Mouse (Mus musculus): Measurements from ENCODE around the gene Mgat4b. TPM values are rescaled to one million over a fixed set of nuclear protein-coding genes. Genes with fewer than 3 reads are reported as not detected.
A peak's percentile ranks its signal among the peaks of the same experiment; 100 is the strongest.
"Not testable (repeated sequence)": the region's sequence is repeated elsewhere in the genome, so short reads cannot be mapped to it uniquely, and the experiment has no call there.

Mgat4b gene
- total RNA-seq (2021), result 100 to 1,000 TPM; 122 to 127 TPM

GRCm38 (mm10) chr11:50210505-50211151, at the start of gene Mgat4b, which contains the start of gene Sqstm1:
Gene Mgat4b, plus strand, starts transcription at chr11:50210890.
Gene Sqstm1, minus strand, starts transcription at chr11:50210827.
- peak; percentile 89 for DNase-seq
- intact Hi-C loops (cut with DNase I), result no loop called here

DNA sequence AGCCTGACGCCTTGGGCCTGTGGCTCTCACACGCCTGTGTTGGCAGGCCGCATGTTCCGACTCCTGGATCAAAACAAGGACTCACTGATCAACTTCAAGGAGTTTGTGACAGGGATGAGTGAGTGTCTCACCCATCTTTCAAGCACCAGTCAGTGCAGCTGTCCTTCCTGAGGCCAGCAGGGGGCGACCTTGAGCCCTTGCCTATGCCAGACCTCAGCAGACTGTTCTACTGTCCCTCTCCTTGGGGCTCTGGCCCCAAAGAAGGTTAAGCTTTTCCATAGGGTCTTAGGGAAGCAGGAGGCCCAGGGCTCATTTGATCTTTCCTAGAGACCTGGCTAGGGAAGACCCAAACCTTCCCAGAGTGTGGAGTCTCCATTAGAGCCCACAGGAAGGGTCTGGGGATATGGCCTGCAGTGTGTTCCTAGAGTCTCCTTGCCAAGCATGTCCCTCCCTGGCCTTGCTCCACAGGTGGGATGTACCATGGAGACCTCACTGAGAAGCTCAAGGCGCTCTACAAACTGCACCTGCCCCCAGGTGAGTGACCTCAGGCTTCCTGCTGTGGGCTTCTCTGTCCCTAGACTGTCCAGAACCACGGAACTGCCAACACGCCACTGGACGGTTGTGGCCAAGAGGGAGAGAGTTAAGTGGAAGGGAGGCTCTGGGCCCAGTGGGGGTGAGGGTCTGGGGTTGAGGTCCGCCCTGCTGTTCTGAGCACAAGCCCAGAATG, 48.9 kb upstream of the Mgat4b start:
- intact Hi-C loops (cut with DNase I), result loop anchor here (2.0 to 5.0 kb wide), 2 partner anchors 71 to 201 kb away; no protein-coding TSS in a partner anchor

DNA sequence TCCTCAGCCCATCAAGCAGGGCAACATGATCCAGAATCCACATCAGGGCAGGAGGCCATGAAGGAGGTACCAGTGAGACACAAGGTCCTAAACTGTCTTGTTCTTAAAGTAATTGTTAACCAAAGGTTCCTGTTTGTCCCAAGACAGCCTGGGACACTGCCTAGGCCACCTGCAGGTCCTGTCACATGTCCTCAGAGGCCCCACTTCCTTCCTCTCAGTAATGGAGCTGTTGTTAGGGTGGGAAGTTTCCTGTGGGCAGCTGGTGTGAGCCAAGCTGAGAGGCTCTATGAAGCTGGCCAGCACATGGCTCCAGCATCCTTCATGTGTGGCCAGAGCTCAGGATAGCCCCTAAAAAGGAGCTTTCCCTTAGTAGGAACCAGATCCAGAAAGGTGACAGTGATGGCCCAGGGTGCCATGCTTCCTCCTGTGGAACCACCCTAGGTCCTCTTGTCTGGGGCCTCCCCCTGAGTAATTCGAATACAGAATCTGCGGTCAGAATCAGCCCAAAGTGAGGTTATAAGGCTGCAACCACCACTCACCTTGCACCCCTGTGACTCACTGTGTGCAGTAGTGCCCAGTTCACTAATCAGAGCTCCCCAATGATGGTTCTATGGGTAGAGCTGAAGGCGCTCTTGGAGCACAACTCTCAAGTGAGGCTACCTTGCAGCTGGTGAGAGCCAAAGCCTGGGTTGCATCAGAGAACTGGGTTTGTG, 48.2 kb upstream of the Mgat4b start:
- no peak for DNase-seq
- intact Hi-C loops (cut with DNase I), result loop anchor here (5.0 kb wide), 1 partner anchor 200 kb away; no protein-coding TSS in a partner anchor

More for the DNA sequence above, 48.9 kb upstream of the Mgat4b start:
- peak; percentile 63 to 75 for DNase-seq

DNA sequence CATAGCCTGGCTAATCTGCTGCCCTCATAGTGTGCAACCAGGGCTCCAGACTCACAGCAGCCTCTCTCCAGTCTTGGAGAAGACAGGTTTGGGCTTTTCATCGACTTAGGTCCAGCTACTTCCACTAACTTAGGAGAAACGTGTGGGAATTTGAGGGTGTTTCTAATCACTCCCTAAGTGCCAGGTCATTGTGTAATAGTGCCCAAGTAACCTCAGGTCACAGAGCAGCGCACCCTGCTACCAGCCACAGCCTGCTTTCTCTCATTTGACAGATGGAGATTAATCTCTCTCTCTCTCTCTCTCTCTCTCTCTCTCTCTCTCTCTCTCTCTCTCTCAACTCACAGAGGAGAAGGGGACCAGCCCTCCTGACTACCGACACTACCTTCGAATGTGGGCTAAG, 42.3 kb upstream of the Mgat4b start:
- no peak for DNase-seq
- intact Hi-C loops (cut with DNase I), result no loop called here

GRCm38 (mm10) chr11:50174111-50174729, 36.5 kb upstream of the Mgat4b start, which contains the start of gene Mrnip:
Gene Mrnip, plus strand, starts transcription at chr11:50174444.
- intact Hi-C loops (cut with DNase I); DNase-seq: not testable (repeated sequence)

DNA sequence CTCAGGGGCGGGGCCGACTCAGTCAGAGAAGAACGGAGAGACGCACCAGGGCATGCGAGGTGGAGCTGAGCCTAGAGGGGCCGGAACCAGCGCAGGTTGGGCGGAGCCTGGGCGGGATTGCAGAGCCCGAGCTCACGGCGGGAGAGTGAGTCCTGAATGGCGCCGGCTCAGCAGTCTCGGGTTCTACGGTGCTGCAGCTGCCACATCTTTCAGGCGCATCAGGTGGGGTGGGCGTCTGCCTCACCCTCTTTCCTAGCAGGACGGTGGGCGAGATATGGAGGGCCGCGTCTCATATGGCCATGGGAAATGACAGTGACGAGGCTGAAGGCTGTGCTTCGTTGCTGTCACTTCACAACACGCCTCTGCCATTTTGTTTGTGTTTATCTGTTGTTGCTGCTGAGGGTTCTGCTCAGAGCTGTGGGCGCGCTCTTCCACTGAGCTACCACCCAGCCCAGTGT, 35.9 kb upstream of the Mgat4b start:
- DNase-seq, result peak; percentile 99
- intact Hi-C loops (cut with DNase I), result no loop called here

GRCm38 (mm10) chr11:50176351-50176750, 34.3 kb upstream of the Mgat4b start:
- DNase-seq, result no peak
- intact Hi-C loops (cut with DNase I), result no loop called here

- intact Hi-C loops (cut with DNase I), result no loop called here
Measured at GRCm38 (mm10) chr11:50177111-50177510, 33.6 kb upstream of the Mgat4b start.

GRCm38 (mm10) chr11:50178532-50179488, 31.9 kb upstream of the Mgat4b start:
- intact Hi-C loops (cut with DNase I), result no loop called here
- DNase-seq, result no peak

More at GRCm38 (mm10) chr11:50177111-50177510, 33.6 kb upstream of the Mgat4b start:
- no peak for DNase-seq

- DNase-seq, result no peak
- intact Hi-C loops (cut with DNase I), result no loop called here
Measured at GRCm38 (mm10) chr11:50180478-50181231, 30.0 kb upstream of the Mgat4b start.

- no peak for DNase-seq
- intact Hi-C loops (cut with DNase I), result no loop called here
Measured at GRCm38 (mm10) chr11:50182702-50183101, 28.0 kb upstream of the Mgat4b start.

GRCm38 (mm10) chr11:50184788-50185187, 25.9 kb upstream of the Mgat4b start:
- no peak for DNase-seq
- intact Hi-C loops (cut with DNase I), result no loop called here

- no peak for DNase-seq
- intact Hi-C loops (cut with DNase I), result no loop called here
Measured at GRCm38 (mm10) chr11:50188682-50189081, 22.0 kb upstream of the Mgat4b start.

DNA sequence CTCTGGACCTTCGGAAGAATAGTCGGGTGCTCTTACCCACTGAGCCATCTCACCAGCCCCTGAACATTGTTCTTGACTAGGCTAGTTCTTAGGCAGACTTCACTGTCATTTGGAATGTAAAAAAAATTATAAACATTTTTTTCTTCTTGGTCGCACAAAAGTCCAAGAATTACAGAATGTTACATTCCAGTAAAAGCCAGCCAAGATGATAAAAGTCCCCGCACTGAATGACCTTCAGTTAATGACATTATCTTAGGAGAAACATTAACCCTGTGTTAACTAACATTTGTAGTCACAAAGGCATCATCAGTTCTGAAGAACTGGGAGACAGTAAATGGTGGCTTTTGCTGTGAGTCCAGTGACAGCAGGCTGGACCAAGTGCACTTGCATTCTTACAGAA, 20.3 kb upstream of the Mgat4b start:
- intact Hi-C loops (cut with DNase I), result no loop called here
- DNase-seq, result no peak

DNA sequence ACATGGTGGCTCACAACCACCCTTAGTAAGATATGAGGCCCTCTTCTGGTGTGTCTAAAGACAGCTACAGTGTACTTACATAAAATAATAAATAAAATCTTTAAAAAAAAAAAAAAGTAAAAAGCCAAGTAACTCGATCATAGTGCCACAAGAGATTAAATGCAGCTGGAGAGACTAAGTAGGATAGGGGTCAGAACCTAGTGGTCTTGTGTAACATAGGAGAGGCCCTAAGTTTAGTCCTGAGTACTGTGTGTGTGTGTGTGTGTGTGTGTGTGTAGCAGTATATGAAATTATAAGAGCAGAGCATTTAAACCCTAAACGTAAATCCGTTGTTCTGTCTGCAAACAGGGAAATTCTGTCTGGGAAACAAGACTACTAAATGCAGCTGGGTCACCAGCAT, 18.4 kb upstream of the Mgat4b start:
- intact Hi-C loops (cut with DNase I), result no loop called here
- DNase-seq, result no peak

DNA sequence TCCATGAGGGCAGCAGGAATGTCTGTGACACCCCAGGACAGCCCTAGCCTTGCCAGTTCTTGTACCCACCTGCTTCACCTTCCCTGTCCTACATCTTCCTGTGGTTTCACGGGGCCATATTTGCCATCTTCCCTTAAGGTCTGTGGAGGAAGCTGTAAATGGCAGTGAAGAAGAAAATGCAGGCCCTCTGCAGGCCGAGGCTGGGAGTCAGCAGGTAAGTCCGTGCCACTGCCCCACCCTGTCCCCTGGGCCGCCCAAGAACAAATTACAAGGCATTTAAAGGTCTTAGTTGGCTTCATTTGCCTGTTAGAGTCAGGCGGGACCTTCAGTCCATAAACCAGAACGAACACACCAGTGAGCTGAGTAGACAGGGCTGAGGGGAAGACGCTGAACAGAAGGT, 16.6 kb upstream of the Mgat4b start:
- intact Hi-C loops (cut with DNase I), result no loop called here
- DNase-seq, result no peak

- no peak for DNase-seq
- intact Hi-C loops (cut with DNase I), result no loop called here
Measured at GRCm38 (mm10) chr11:50194793-50195192, 15.9 kb upstream of the Mgat4b start.

GRCm38 (mm10) chr11:50197500-50197899, 13.2 kb upstream of the Mgat4b start:
- intact Hi-C loops (cut with DNase I), result no loop called here
- DNase-seq, result no peak

All from heart, postnatal 10 days (tissue).